Mouse (Mus musculus) forebrain, embryonic 15.5 days (tissue): Measurements from ENCODE around the gene Usp2. TPM values are rescaled to one million over a fixed set of nuclear protein-coding genes. Genes with fewer than 3 reads are reported as not detected.

Experiments
- ATAC-seq: fragments of 200-750 bp; cut with Nextera tagmentation; replicated peaks from 2 replicates; pipeline ENCODE4 v1.8.0; 2017; ENCODE audit warnings: mild to moderate bottlenecking, moderate TSS enrichment, moderate library complexity
- H3K27ac ChIP-seq: fragments of 300-500 bp; sonication (generic); replicated peaks from 2 replicates; pipeline ENCODE4 v1.5.1; 2015; ENCODE audit warnings: mild to moderate bottlenecking, inconsistent platforms
- H3K27me3 ChIP-seq: fragments of 300-500 bp; sonication (generic); 2 replicates; pipeline ENCODE4 v1.6.1; 2015; ENCODE audit warnings: inconsistent platforms
- H3K36me3 ChIP-seq: fragments of 300-500 bp; sonication (generic); 2 replicates; pipeline ENCODE4 v1.6.1; 2015; ENCODE audit warnings: mild to moderate bottlenecking, inconsistent platforms
- H3K4me1 ChIP-seq: fragments of 300-500 bp; sonication (generic); 2 replicates; pipeline ENCODE4 v1.6.1; 2015; ENCODE audit warnings: inconsistent platforms
- H3K4me2 ChIP-seq: fragments of 300-500 bp; sonication (generic); replicated peaks from 2 replicates; pipeline ENCODE4 v1.6.1; 2015; ENCODE audit warnings: mild to moderate bottlenecking, inconsistent platforms
- H3K4me3 ChIP-seq: fragments of 300-500 bp; sonication (generic); 2 replicates; pipeline ENCODE4 v1.5.1; 2015; ENCODE audit warnings: mild to moderate bottlenecking, inconsistent platforms
- H3K9ac ChIP-seq: fragments of 300-500 bp; sonication (generic); replicated peaks from 2 replicates; pipeline ENCODE4 v1.6.1; 2015; ENCODE audit warnings: mild to moderate bottlenecking, inconsistent platforms
- H3K9me3 ChIP-seq: fragments of 300-500 bp; sonication (generic); 2 replicates; pipeline ENCODE4 v1.6.1; 2016; ENCODE audit warnings: inconsistent platforms
- WGBS: fragments of 180-500 bp; shearing (Covaris S2); methylation state at CpG from one replicate; pipeline ENCODE4 v1.1.7; 2015; ENCODE audit warnings: mixed read lengths; 5-methylcytosine and 5-hydroxymethylcytosine counted together
- polyA plus RNA-seq: library from polyadenylated mRNA; unstranded; fragments of >200 nt; fragmentation: Nextera tagmentation; extraction: Ambion mirVana; gene quantifications from 2 replicates; pipeline ENCODE4 v1.2.1, GENCODE M21; 2015

The Usp2 gene
- polyA plus RNA-seq, 1 experiment from 2014 or later, result 10.0 TPM

GRCm38 (mm10) chr9:44071914-44072598 lies 5.2 kb downstream of the Usp2 start:
- peak overlapping the region; percentile 53 for H3K27ac ChIP-seq
- H3K4me1 ChIP-seq, result peaks cover 17% of the 10 kb centered on the region
- H3K27me3 ChIP-seq, result no peaks in the 10 kb centered on the region
- WGBS, result 9% methylated on average over 11 of the region's 11 CpGs
- H3K36me3 ChIP-seq, result no peaks in the 10 kb centered on the region
- peak; percentile 39; the same call in 1 of the 2 replicates for ATAC-seq
- H3K9me3 ChIP-seq, result no peaks in the 10 kb centered on the region
- 0 out of 2 replicates have a peak overlapping the region, but pooled peaks have one; percentile 5 for H3K4me2 ChIP-seq
- no peak overlapping the region for H3K9ac ChIP-seq
- H3K4me3 ChIP-seq, result no peak overlapping the region

GRCm38 (mm10) chr9:44072599-44072915 lies 5.7 kb downstream of the Usp2 start:
- WGBS, result 21% methylated on average over 4 of the region's 4 CpGs
- Histone ChIP-seq H3K36me3 (no peaks in the 10 kb centered on the region), H3K27me3 (no peaks in the 10 kb centered on the region), H3K4me3 (no peak overlapping the region), H3K9me3 (no peaks in the 10 kb centered on the region), H3K4me1 (peaks cover 13% of the 10 kb centered on the region), H3K9ac (no peak overlapping the region), H3K4me2 (no peak overlapping the region), H3K27ac (peak overlapping the region; percentile 53; the same call in 1 of the 2 replicates)
- ATAC-seq, result peak; percentile 47; the same call in 1 of the 2 replicates

DNA sequence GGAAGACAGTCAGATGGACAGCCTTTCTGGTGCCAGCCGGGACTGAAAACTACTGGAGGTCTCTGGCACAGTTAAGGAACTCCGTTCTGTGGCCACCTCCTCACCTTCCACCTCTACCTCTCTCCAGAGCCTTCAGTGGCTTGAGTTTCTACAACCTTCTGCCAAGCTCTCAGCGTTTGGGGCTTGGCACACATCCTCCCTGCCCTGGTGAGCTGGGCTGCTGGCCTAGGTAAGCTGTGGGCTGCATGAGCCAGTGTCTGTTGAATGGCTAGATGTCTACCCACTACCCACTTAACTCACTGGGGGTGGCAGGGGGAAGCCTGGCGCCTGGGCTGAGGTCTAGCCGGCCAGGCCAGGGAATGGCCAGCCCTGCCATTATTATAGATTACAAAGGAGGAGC lies 6.3 kb downstream of the Usp2 start:
- H3K4me2 ChIP-seq, result no peak overlapping the region
- no peak overlapping the region for H3K4me3 ChIP-seq
- 39% methylated on average over 5 of the region's 5 CpGs for WGBS
- no peaks in the 10 kb centered on the region for H3K9me3 ChIP-seq
- H3K9ac ChIP-seq, result no peak overlapping the region
- no peak overlapping the region for H3K27ac ChIP-seq
- H3K36me3 ChIP-seq, result no peaks in the 10 kb centered on the region
- ATAC-seq, result no peak
- H3K4me1 ChIP-seq, result peaks cover 13% of the 10 kb centered on the region
- no peaks in the 10 kb centered on the region for H3K27me3 ChIP-seq

DNA sequence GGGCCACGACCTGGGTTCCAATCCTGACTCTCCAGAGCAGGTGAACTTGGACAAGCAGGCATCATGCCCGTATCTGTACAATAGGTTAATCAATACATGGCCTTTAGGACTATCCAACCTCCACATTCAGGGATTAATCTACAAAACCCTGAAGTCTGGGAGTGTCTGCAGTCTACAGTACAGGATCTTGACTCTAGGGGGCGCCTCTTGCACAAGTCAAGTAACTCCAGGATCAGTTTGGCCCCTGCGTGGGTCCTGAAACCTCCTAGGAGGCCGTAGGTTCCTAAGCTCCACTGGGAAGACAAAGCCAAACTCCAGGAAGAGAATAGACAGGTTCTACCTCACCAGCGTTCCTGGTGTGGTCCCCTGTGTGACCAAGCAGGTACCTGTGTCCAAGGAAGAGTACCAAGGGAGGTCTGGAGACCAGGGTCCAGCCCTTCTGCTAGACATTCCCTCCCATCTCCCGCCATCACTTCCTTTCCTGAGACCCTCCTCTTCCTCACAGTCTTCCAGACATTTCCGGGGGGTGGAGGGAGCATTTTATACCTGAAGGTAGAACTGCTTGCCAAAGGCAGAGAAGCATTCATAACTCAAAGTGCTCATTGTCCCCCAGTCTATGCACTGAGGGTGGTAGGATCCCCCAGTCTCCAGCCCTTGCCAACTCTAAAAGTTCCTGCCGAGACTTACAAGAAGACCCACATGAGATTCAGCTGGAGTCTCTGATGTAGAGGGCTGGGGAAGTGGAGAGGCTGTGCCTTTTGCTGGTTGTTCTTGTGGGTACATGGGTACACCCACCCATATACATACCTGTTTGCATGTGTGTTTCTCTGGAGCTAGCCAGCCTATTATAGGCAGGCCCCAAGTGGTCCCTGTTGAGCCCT lies 7.8 kb downstream of the Usp2 start:
- H3K4me2 ChIP-seq, result no peak overlapping the region
- no peaks in the 10 kb centered on the region for H3K9me3 ChIP-seq
- 62% methylated on average over 9 of the region's 9 CpGs for WGBS
- peaks cover 23% of the 10 kb centered on the region for H3K4me1 ChIP-seq
- no peaks in the 10 kb centered on the region for H3K27me3 ChIP-seq
- no peak overlapping the region for H3K4me3 ChIP-seq
- no peak overlapping the region for H3K27ac ChIP-seq
- H3K36me3 ChIP-seq, result no peaks in the 10 kb centered on the region
- no peak for ATAC-seq
- H3K9ac ChIP-seq, result no peak overlapping the region

DNA sequence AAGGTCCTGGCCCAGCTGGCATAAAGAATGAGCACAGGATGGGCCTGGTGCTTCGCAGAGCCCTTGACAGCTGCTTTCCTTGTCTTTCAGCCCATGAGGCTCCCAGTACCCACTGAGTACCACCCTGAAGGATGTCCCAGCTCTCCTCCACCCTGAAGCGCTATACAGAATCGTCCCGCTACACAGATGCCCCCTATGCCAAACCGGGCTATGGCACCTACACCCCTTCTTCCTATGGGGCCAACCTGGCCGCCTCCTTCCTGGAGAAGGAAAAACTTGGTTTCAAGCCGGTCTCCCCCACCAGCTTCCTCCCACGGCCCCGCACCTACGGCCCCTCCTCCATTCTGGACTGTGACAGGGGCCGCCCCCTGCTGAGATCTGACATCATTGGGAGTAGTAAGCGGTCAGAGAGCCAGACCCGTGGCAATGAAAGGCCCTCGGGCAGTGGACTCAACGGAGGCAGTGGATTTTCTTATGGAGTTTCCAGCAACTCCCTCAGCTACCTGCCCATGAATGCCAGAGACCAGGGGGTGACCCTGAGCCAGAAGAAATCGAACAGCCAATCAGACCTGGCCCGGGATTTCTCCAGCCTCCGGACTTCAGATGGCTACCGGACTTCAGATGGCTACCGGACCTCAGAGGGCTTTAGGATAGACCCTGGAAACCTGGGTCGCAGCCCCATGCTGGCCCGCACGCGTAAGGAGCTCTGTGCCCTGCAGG lies 8.6 kb downstream of the Usp2 start:
- 76% methylated on average over 24 of the region's 24 CpGs for WGBS
- H3K4me1 ChIP-seq, result peaks cover 23% of the 10 kb centered on the region

DNA sequence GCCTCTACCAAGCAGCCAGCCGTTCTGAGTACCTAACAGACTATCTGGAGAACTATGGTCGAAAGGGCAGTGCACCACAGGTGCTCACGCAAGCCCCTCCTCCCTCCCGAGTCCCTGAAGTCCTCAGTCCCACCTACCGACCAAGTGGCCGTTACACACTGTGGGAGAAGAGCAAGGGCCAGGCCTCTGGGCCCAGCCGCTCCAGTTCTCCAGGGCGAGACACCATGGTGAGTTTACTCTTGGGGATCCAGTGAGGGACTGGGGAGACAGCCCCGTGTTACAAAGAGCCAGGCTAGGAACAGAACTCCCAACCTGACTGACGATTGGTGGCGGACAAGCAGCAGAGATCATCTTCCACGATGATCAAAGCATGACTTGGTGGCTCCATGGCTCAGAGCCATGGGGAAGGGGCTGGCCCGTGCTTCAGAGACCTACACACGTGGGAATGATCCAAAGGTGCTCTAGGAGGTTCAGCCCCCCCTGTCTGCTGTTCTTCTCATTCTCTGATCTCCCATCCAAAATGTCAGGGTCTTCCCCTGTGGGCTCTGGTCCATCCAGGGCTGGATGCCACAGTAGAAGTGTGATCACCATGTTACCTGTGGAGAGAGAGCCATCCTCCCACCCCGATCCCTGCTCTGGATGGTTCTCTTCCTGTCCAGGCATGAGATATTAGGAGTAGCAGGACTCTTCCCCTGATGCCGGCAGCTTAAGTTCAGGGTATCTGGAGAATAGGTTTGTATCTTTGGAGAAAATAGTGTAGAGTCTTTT lies 9.4 kb downstream of the Usp2 start:
- Histone ChIP-seq H3K9me3 (no peaks in the 10 kb centered on the region), H3K4me1 (peaks cover 28% of the 10 kb centered on the region), H3K4me2 (no peak overlapping the region), H3K36me3 (no peaks in the 10 kb centered on the region), H3K9ac (no peak overlapping the region), H3K27ac (no peak overlapping the region), H3K27me3 (no peaks in the 10 kb centered on the region), H3K4me3 (no peak overlapping the region)
- no peak for ATAC-seq
- 67% methylated on average over 16 of the region's 16 CpGs for WGBS

More for the DNA sequence above, 8.6 kb downstream of the Usp2 start:
- no peak for ATAC-seq
- Histone ChIP-seq H3K27me3 (no peaks in the 10 kb centered on the region), H3K9ac (no peak overlapping the region), H3K4me3 (no peak overlapping the region), H3K36me3 (no peaks in the 10 kb centered on the region), H3K9me3 (no peaks in the 10 kb centered on the region), H3K4me2 (no peak overlapping the region), H3K27ac (no peak overlapping the region)

DNA sequence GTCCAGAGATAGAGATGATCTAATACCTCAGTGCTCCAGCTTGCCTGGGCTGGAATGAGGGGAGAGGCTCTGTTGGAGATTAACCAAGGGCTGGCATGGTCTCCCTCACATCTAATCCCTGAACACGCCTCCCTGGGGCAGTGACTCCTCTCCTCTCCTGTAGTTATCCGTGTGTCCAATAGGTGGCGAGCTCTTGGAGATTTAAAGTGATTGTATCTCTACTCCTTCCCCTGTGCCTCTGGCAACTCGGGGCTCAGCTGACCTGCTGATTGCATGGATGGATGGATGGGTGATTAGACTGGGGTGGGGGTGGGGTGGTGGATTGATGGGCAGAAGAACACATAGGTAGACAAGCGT lies 9.9 kb downstream of the Usp2 start:
- no peak for ATAC-seq
- Histone ChIP-seq H3K9ac (no peak overlapping the region), H3K4me3 (no peak overlapping the region), H3K27me3 (no peaks in the 10 kb centered on the region), H3K9me3 (no peaks in the 10 kb centered on the region), H3K36me3 (no peaks in the 10 kb centered on the region), H3K4me1 (peaks cover 27% of the 10 kb centered on the region), H3K27ac (no peak overlapping the region), H3K4me2 (no peak overlapping the region)
- 11% methylated on average over 5 of the region's 5 CpGs for WGBS

GRCm38 (mm10) chr9:44077266-44077910 lies 10.6 kb downstream of the Usp2 start:
- WGBS, result 87% methylated on average over 11 of the region's 11 CpGs
- Histone ChIP-seq H3K27me3 (no peaks in the 10 kb centered on the region), H3K4me2 (no peak overlapping the region), H3K27ac (no peak overlapping the region), H3K4me1 (peaks cover 20% of the 10 kb centered on the region), H3K4me3 (no peak overlapping the region), H3K9me3 (no peaks in the 10 kb centered on the region), H3K9ac (no peak overlapping the region), H3K36me3 (no peaks in the 10 kb centered on the region)
- ATAC-seq, result no peak

GRCm38 (mm10) chr9:44078136-44078797 lies 11.4 kb downstream of the Usp2 start:
- ATAC-seq, result no peak
- no peak overlapping the region for H3K9ac ChIP-seq

DNA sequence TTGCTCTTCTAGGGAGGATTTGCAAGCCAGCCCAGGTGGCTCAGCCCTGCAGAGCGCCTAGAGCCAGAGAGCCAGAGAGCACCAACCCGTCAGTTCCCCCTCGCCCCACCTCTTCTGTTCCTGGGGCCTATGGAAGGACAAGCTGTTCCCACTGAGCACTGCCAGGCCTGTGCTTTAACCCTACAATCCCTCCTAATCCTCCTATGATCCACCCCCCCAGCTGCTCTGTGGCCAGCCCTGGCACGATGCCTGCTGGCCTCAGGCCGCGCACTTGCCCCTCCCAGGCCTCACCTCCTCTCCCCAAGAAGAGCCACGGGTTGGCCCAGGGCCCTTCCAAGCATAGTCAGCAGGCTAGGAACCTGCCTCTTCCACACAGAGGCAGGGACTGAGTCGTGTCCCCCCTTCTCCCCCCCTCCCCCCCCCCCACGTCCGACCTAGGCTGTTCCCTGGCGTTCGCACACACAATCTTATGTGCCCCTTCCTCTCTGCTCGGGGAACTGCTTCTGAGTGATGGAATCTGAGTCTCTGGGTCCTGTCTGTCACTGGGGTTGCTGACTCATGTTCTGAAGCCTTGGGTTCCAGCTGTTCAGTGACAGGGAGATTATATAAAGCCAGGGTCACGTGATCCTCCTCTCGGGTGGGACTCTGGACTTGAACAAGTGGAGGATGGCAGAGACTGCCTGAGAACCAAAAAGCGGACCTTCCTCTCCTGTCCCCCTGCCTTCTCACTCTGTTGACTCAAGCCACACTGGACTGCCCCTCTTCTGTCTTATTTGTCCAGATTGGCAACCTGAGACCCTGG lies 12.3 kb downstream of the Usp2 start:
- H3K4me3 ChIP-seq, result no peak overlapping the region
- WGBS, result 20% methylated on average over 16 of the region's 16 CpGs
- no peaks in the 10 kb centered on the region for H3K36me3 ChIP-seq
- H3K9me3 ChIP-seq, result no peaks in the 10 kb centered on the region
- H3K9ac ChIP-seq, result no peak overlapping the region
- no peak overlapping the region for H3K27ac ChIP-seq
- H3K27me3 ChIP-seq, result peaks cover 7% of the 10 kb centered on the region; the same call in 1 of the 2 replicates
- H3K4me1 ChIP-seq, result peaks cover 27% of the 10 kb centered on the region
- peak; percentile 73 for ATAC-seq
- H3K4me2 ChIP-seq, result no peak overlapping the region

More at GRCm38 (mm10) chr9:44078136-44078797, 11.4 kb downstream of the Usp2 start:
- Histone ChIP-seq H3K36me3 (no peaks in the 10 kb centered on the region), H3K27ac (no peak overlapping the region), H3K9me3 (no peaks in the 10 kb centered on the region), H3K4me2 (no peak overlapping the region), H3K27me3 (peaks cover 4% of the 10 kb centered on the region; the same call in 1 of the 2 replicates), H3K4me3 (no peak overlapping the region), H3K4me1 (peaks cover 18% of the 10 kb centered on the region)
- WGBS, result 81% methylated on average over 10 of the region's 10 CpGs
